ENCODE assay signal across 1 mouse cellular context in the genomic region with DNA sequence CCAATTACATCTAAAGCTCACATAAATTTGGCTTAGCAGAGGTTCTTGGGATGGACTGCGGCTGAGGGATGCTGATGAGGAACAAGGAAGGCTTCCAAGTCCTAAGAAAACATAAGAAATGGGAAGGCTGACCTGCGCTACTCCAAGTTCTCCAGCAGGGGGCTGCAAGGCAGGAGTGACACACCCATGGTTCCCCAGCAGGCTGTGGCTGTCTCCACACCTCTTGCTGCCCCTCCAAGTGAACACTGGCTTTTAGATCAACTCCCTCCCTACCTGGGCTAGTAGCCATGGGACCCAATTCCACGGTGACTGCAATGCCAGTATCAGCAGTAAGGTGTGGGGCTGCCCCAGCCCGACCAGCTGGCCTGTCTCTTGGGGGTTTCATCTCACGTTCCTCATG.
A peak's percentile ranks its signal among the peaks of the same experiment; 100 is the strongest.
TF ChIP-seq lines count a peak whose summit lies in the region.

No protein-coding gene starts in this region.

TF ChIP-seq in CH12.LX, 34 proteins besides CTCF, POLR2A, EP300 and RAD21 (continued from another document):
- TF ChIP-seq NELFE (IDR thresholded peaks at IDR 0.05; ENCODE audit: low read depth, low read length), result 0 out of 2 replicates have a peak, but pooled peaks have one; percentile 19
TF ChIP-seq in CH12.LX: peak in this region for 5.
